Mouse (Mus musculus) hematopoietic stem cell, adult 5-6 weeks (primary cell): ENCODE data around the gene Fgf15. TPM values are rescaled to one million over a fixed set of nuclear protein-coding genes. Genes with fewer than 3 reads are reported as not detected.

ENCODE experiments used
- ATAC-seq, 2 experiments: fragments of 125-278 bp in 1 of 2; replicated peaks in 1 of 2; 2 replicates each; pipeline ENCODE4 v1.8.0; 2016 to 2017; ENCODE audit warnings: inconsistent platforms in 2 of 2, mild to moderate bottlenecking in 2 of 2, moderate number of reproducible peaks in 2 of 2, low read depth in 1 of 2, moderate TSS enrichment in 1 of 2; ENCODE audit not compliant: low FRiP score in 2 of 2, poor library complexity in 2 of 2, severe bottlenecking in 2 of 2, insufficient read depth in 1 of 2, low TSS enrichment in 1 of 2
- total RNA-seq: library from RNA; stranded (forward); fragments of 172-1452, 232-1000 nt; gene quantifications from 2 replicates; pipeline ENCODE4 v1.2.3, GENCODE M21; 2017

Gene Fgf15
- total RNA-seq, 1 experiment from 2014 or later: not detected

GRCm38 (mm10) chr7:144938661-144939343 is 42.5 kb downstream of the Fgf15 start:
- no peak for ATAC-seq

- peak; percentile 29 to 39; a peak in 3 of 4 replicates for ATAC-seq
Observed at GRCm38 (mm10) chr7:144939344-144940002, 43.1 kb downstream of the Fgf15 start, which contains the start of gene Ccnd1. Gene Ccnd1 (minus strand): TSS chr7:144939925.

DNA sequence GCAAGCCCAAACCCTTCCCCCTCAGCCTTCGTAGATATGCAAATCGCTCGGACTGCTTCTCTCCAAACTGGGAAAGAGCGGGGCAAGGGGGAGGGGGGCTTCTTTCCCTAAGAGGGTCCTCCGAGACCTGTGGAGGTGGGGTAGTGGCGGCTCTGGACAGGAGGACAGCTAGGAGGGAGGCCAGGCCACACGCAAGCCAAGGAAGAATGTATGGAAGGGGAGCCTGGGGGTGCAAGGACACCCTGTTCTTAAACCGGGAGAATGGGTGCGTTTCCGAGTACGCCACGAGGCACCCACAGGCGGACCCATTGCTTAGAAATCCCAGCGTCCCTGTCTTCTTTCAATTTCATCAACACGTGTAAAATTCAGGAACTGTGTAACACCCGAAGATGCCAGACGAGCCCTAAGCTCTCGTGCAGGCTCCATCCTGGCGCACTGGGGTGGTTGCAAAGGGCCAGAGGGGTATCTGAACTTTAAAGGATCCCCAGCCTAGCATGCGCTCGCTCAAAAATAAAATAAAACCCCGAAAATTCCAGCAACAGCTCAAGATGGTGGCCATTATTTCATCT is 43.8 kb downstream of the Fgf15 start:
- no peak for ATAC-seq

GRCm38 (mm10) chr7:144940585-144940984 is 44.3 kb downstream of the Fgf15 start:
- ATAC-seq: no peak

- peak; percentile 50 to 55 for ATAC-seq
Observed at GRCm38 (mm10) chr7:144941242-144941831, 45.0 kb downstream of the Fgf15 start.

DNA sequence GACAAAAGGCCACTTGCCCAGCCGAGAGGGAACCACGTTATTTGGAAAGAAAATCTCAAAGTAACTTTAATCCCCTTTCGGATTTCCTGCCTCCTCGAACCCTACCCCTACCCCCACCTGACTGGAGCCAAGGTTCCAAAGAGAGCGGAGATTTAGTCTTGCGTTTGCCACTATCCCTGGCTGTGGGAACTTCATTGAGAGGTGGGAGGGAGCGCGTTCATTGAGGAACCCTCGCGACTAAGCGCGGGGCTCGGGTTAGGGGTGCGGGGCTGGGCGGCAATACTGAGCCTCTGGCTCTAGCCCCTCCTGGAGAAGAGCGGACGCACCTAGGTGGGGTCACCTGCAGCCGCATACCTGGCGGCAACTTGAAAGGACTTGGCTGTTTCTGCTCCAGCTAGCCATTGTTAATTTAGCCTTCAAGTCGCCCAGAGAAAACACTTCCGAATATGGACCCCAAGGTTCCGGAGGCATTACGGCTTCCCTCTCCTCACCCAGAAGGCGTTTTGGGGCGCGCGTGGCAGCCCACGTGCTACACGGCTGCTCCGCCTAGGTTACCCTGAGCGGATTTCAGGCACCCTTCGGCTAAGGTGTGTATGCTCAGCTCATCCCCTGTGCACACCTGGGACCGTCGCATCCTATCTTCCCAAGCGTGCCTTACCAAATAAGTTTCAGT is 45.9 kb downstream of the Fgf15 start:
- ATAC-seq: no peak

DNA sequence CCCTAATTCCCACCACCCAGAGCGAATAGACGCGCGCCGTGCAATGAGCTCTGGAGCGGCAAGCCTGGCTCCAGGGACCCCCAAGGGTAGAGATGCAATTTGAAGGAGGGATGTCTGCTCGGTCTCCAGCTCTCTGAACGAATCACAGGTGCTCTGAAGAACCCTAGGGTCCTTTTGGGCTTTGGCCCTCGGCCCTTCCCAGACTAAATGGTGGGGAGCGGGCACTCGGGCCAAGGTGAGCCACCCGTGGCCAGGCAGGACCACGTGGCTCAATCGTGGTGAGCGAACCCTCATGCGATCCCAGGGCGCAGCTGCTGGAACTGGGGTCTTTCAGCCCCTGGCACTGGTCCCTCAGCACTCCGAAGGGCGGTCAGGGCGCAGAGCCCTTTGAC is 46.4 kb downstream of the Fgf15 start:
- ATAC-seq: no peak

DNA sequence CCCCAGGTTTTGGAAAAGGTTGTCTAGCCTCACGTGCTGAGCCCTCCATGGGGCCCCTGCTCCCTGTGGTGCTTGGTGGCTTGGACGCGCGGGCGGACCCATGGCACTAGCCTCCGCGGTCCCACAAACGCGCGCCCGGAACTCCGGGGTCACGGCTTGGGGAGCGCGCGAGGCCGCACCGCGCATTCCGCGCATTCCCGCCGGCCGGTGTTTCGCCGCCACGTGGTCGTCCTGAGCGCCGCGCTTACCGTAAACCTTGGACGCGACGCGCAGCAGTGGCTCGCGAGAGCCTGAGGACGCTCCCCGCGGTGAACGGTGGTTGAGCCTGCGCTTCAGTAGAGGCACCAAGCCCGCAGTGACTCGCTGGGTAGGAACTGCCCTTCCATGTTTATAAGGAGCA is 46.9 kb downstream of the Fgf15 start:
- peak; percentile 41 to 42 for ATAC-seq

Other genes with a start within 250 kb of the Fgf15 start
- 0.50 TPM in 1 of 2 replicates, not detected in the other for gene Ano1, start 144.6 kb upstream of the Fgf15 start, total RNA-seq
- gene Fgf3, start 58.4 kb upstream of the Fgf15 start, total RNA-seq: 3.8 and 6.2 TPM in 2 replicates
- not detected in 2 replicates for gene Fgf4, start 49.2 kb upstream of the Fgf15 start, total RNA-seq
- gene LTO1, start 18.6 kb downstream of the Fgf15 start, total RNA-seq: 23.1 and 76.6 TPM in 2 replicates
- gene Ccnd1, start 43.4 kb downstream of the Fgf15 start, total RNA-seq: 19.3 and 21.9 TPM in 2 replicates